In genomic region chr1:36604254-36605156, GRCm38 (mm10) we compare ENCODE assay signal across 13 mouse cellular contexts. TPM values are rescaled to one million over a fixed set of nuclear protein-coding genes. Genes with fewer than 3 reads are reported as not detected.
DNase-seq lines count a peak whose midpoint lies in the region; ATAC-seq lines count a peak whose summit lies in the region.
"Had no signal": no experiment of that assay in that cellular context is flagged by ENCODE, and none has a peak within 500 bp of the region (broad histone marks: within the 10 kb centered on the region; RNA-seq: fewer than 3 reads in every experiment).

No protein-coding gene starts in this region.

- DNase-seq in limb, embryonic 10.5 days (ENCODE audit: low spot score) = no peak
- DNase-seq in kidney, adult 8-10 months = peak; percentile 86 to 90
- DNase-seq in embryo, embryonic 11 days = no peak
- DNase-seq: cerebellum, adult 9-10 months had no signal

- no peak overlapping the region for H3K9ac ChIP-seq in limb, embryonic 15.5 days
- H3K9ac ChIP-seq in stomach, embryonic 15.5 days = no peak overlapping the region
- H3K9ac ChIP-seq: embryonic facial prominence, embryonic 13.5 days; forebrain, embryonic 15.5 days; liver, embryonic 15.5 days; midbrain, embryonic 13.5 days had no signal

- peaks cover 21% of the 10 kb centered on the region for H3K4me1 ChIP-seq in limb, embryonic 15.5 days
- 0 out of 2 replicates have a peak, but pooled peaks cover 5% of the 10 kb centered on the region for H3K4me1 ChIP-seq in limb, embryonic 10.5 days
- H3K4me1 ChIP-seq in stomach, embryonic 15.5 days = 0 out of 2 replicates have a peak, but pooled peaks cover 10% of the 10 kb centered on the region
- H3K4me1 ChIP-seq: liver, embryonic 15.5 days; midbrain, embryonic 13.5 days had no signal

- WGBS in limb, embryonic 15.5 days = 77% methylated on average over 12 of the region's 12 CpGs
- 81% methylated on average over 12 of the region's 12 CpGs for WGBS in limb, embryonic 10.5 days
- WGBS in stomach, embryonic 15.5 days = 75% methylated on average over 12 of the region's 12 CpGs

- H3K27ac ChIP-seq in limb, embryonic 15.5 days = peak overlapping the region; percentile 78; the same call in 1 of the 2 replicates
- no peak overlapping the region for H3K27ac ChIP-seq in limb, embryonic 10.5 days
- peak overlapping the region; percentile 80 for H3K27ac ChIP-seq in stomach, embryonic 15.5 days
- H3K27ac ChIP-seq: liver, embryonic 15.5 days; midbrain, embryonic 13.5 days had no signal

- no peak overlapping the region for H3K4me3 ChIP-seq in limb, embryonic 15.5 days
- H3K4me3 ChIP-seq in limb, embryonic 10.5 days = no peak overlapping the region
- no peak overlapping the region for H3K4me3 ChIP-seq in stomach, embryonic 15.5 days (replicated peaks)
- H3K4me3 ChIP-seq: embryonic facial prominence, embryonic 13.5 days; forebrain, embryonic 15.5 days; left cerebral cortex, adult 2 months; liver, embryonic 15.5 days; midbrain, embryonic 13.5 days had no signal

- H3K27me3 ChIP-seq in limb, embryonic 15.5 days = no peaks in the 10 kb centered on the region
- no peaks in the 10 kb centered on the region for H3K27me3 ChIP-seq in limb, embryonic 10.5 days (ENCODE audit: low read depth, poor library complexity, severe bottlenecking)
- no peaks in the 10 kb centered on the region for H3K27me3 ChIP-seq in stomach, embryonic 15.5 days (replicated peaks)
- H3K27me3 ChIP-seq: embryonic facial prominence, embryonic 13.5 days; forebrain, embryonic 15.5 days; liver, embryonic 15.5 days; midbrain, embryonic 13.5 days had no signal

- no peaks in the 10 kb centered on the region for H3K36me3 ChIP-seq in limb, embryonic 15.5 days
- H3K36me3 ChIP-seq in limb, embryonic 10.5 days = no peaks in the 10 kb centered on the region
- H3K36me3 ChIP-seq in stomach, embryonic 15.5 days = no peaks in the 10 kb centered on the region
- H3K36me3 ChIP-seq: embryonic facial prominence, embryonic 13.5 days; forebrain, embryonic 15.5 days; liver, embryonic 15.5 days; midbrain, embryonic 13.5 days had no signal

- H3K9me3 ChIP-seq in limb, embryonic 15.5 days = no peaks in the 10 kb centered on the region
- H3K9me3 ChIP-seq in limb, embryonic 10.5 days (replicated peaks) = no peaks in the 10 kb centered on the region
- no peaks in the 10 kb centered on the region for H3K9me3 ChIP-seq in stomach, embryonic 15.5 days
- H3K9me3 ChIP-seq: embryonic facial prominence, embryonic 13.5 days; forebrain, embryonic 15.5 days; liver, embryonic 15.5 days; midbrain, embryonic 13.5 days had no signal

- no peak overlapping the region for H3K4me2 ChIP-seq in limb, embryonic 15.5 days
- H3K4me2 ChIP-seq in stomach, embryonic 15.5 days = no peak overlapping the region
- H3K4me2 ChIP-seq: embryonic facial prominence, embryonic 13.5 days; forebrain, embryonic 15.5 days; liver, embryonic 15.5 days; midbrain, embryonic 13.5 days had no signal

- ATAC-seq in limb, embryonic 15.5 days (ENCODE audit: insufficient number of reproducible peaks, low FRiP score, low TSS enrichment, low read depth) = no peak
- peak; percentile 19 to 51; a peak in 3 of 4 replicates for ATAC-seq in hematopoietic stem cell, adult 5-6 weeks (replicated peaks in 1 of 2; ENCODE audit: insufficient read depth in 1 of 2, low FRiP score in 2 of 2, low TSS enrichment in 1 of 2, low read depth in 1 of 2, poor library complexity in 2 of 2, severe bottlenecking in 2 of 2)
- ATAC-seq in stomach, embryonic 15.5 days (ENCODE audit: insufficient read depth, low FRiP score, low read depth) = no peak
- ATAC-seq in frontal cortex, adult (ENCODE audit: low TSS enrichment) = no peak
- ATAC-seq: midbrain, embryonic 13.5 days had no signal

RNA-seq across cellular contexts. Expression of gene Sema4c, which starts 46.4 kb away (rescaled TPM):
- 15.4 and 18.1 TPM in 2 replicates for polyA plus RNA-seq in limb, embryonic 15.5 days (2015; fragmentation: Nextera tagmentation; extraction: Ambion mirVana)
- 28.5 and 34.2 TPM in 2 replicates for polyA plus RNA-seq in limb, embryonic 10.5 days (2016; fragmentation: Nextera tagmentation; extraction: Ambion mirVana)
- 1.9 and 3.7 TPM in 2 replicates for total RNA-seq in hematopoietic stem cell, adult 5-6 weeks (2017)
- polyA plus RNA-seq in stomach, embryonic 15.5 days (2015; fragmentation: Nextera tagmentation; extraction: Ambion mirVana) = 13.6 and 15.0 TPM in 2 replicates

RNA-seq across cellular contexts. Expression of gene Ankrd39, which starts 57.3 kb away (rescaled TPM):
- 21.7 and 24.0 TPM in 2 replicates for polyA plus RNA-seq in limb, embryonic 15.5 days (2015; fragmentation: Nextera tagmentation; extraction: Ambion mirVana)
- polyA plus RNA-seq in limb, embryonic 10.5 days (2016; fragmentation: Nextera tagmentation; extraction: Ambion mirVana) = 19.5 and 20.3 TPM in 2 replicates
- total RNA-seq in hematopoietic stem cell, adult 5-6 weeks (2017) = 4.7 and 9.0 TPM in 2 replicates
- 24.9 and 27.2 TPM in 2 replicates for polyA plus RNA-seq in stomach, embryonic 15.5 days (2015; fragmentation: Nextera tagmentation; extraction: Ambion mirVana)

Comparison
In these comparisons a context has a peak if more than half of its experiments do, and no peak if none do; other contexts are left out.
1. ATAC-seq: peak in hematopoietic stem cell, adult 5-6 weeks (2 of 2); none in limb, embryonic 15.5 days (single experiment), stomach, embryonic 15.5 days (single experiment) and frontal cortex, adult (single experiment).
2. DNase-seq: peak in kidney, adult 8-10 months (2 of 2); none in limb, embryonic 10.5 days (single experiment) and embryo, embryonic 11 days (single experiment).